Mouse (Mus musculus): ENCODE results near the gene Wfikkn1. TPM values are rescaled to one million over a fixed set of nuclear protein-coding genes. Genes with fewer than 3 reads are reported as not detected.

The Wfikkn1 gene
- polyA plus RNA-seq, 1 experiment from 2014 or later, result 0.42 TPM

- no peak overlapping the region for H3K9ac ChIP-seq (ENCODE audit: low read depth, low read length)
- no peak overlapping the region for H3K4me2 ChIP-seq (ENCODE audit: low read depth, low read length)
- H3K27ac ChIP-seq (replicated peaks; ENCODE audit: low read depth, low read length), result no peak overlapping the region
- H3K4me1 ChIP-seq (ENCODE audit: control insufficient read depth, insufficient read depth, low read length), result peaks cover 20% of the 10 kb centered on the region
- ATAC-seq (ENCODE audit: low read depth) (no peak), DNase-seq (ENCODE audit: low spot score) (no peak)
- no peaks in the 10 kb centered on the region for H3K9me3 ChIP-seq (ENCODE audit: control insufficient read depth, low read length)
- H3K36me3 ChIP-seq (ENCODE audit: control insufficient read depth, insufficient read depth, low read length), result peaks cover 38% of the 10 kb centered on the region
- 81% methylated on average over 14 of the region's 14 CpGs for WGBS
- H3K27me3 ChIP-seq (replicated peaks; ENCODE audit: control insufficient read depth, insufficient read depth, low read length), result no peaks in the 10 kb centered on the region
- no peak overlapping the region for H3K4me3 ChIP-seq (ENCODE audit: low read depth, low read length)
These were observed 41.0 kb downstream of the Wfikkn1 start for GRCm38 (mm10) chr17:25839455-25840235.

- Histone ChIP-seq H3K9ac (ENCODE audit: low read depth, low read length) (no peak overlapping the region), H3K9me3 (ENCODE audit: control insufficient read depth, low read length) (no peaks in the 10 kb centered on the region), H3K36me3 (ENCODE audit: control insufficient read depth, insufficient read depth, low read length) (peaks cover 38% of the 10 kb centered on the region), H3K4me1 (ENCODE audit: control insufficient read depth, insufficient read depth, low read length) (peaks cover 27% of the 10 kb centered on the region), H3K4me2 (ENCODE audit: low read depth, low read length) (no peak overlapping the region), H3K27ac (replicated peaks; ENCODE audit: low read depth, low read length) (no peak overlapping the region), H3K4me3 (ENCODE audit: low read depth, low read length) (no peak overlapping the region), H3K27me3 (replicated peaks; ENCODE audit: control insufficient read depth, insufficient read depth, low read length) (no peaks in the 10 kb centered on the region)
- 87% methylated on average over 4 of the region's 4 CpGs for WGBS
- DNase-seq (ENCODE audit: low spot score) (no peak), ATAC-seq (ENCODE audit: low read depth) (no peak)
These were observed 41.8 kb downstream of the Wfikkn1 start for GRCm38 (mm10) chr17:25838904-25839303.

GRCm38 (mm10) chr17:25837533-25837932 lies 43.1 kb downstream of the Wfikkn1 start:
- Histone ChIP-seq H3K4me3 (ENCODE audit: low read depth, low read length) (peak overlapping the region; percentile 44; the same call in 1 of the 2 replicates), H3K27ac (replicated peaks; ENCODE audit: low read depth, low read length) (no peak overlapping the region; the same call in 1 of the 2 replicates), H3K4me2 (ENCODE audit: low read depth, low read length) (peak overlapping the region; percentile 88), H3K4me1 (ENCODE audit: control insufficient read depth, insufficient read depth, low read length) (peaks cover 20% of the 10 kb centered on the region), H3K36me3 (ENCODE audit: control insufficient read depth, insufficient read depth, low read length) (peaks cover 38% of the 10 kb centered on the region), H3K27me3 (replicated peaks; ENCODE audit: control insufficient read depth, insufficient read depth, low read length) (no peaks in the 10 kb centered on the region), H3K9ac (ENCODE audit: low read depth, low read length) (peak overlapping the region; percentile 67), H3K9me3 (ENCODE audit: control insufficient read depth, low read length) (no peaks in the 10 kb centered on the region)
- WGBS, result 34% methylated on average over 3 of the region's 3 CpGs
- DNase-seq (ENCODE audit: low spot score) (no peak), ATAC-seq (ENCODE audit: low read depth) (no peak)

GRCm38 (mm10) chr17:25837076-25837410 lies 43.6 kb downstream of the Wfikkn1 start, which contains the start of gene Rhbdl1:
Rhbdl1 (minus strand) TSS chr17:25837295.
- H3K4me3 ChIP-seq (ENCODE audit: low read depth, low read length), result peak within 1 kb of the TSS; percentile 44
- H3K4me2 ChIP-seq (ENCODE audit: low read depth, low read length), result peak within 1 kb of the TSS; percentile 88
- WGBS, result under 1% methylated on average over 19 of the region's 29 CpGs
- peak within 1 kb of the TSS; percentile 44 for H3K27ac ChIP-seq (replicated peaks; ENCODE audit: low read depth, low read length)
- no peaks in the 10 kb centered on the region for H3K27me3 ChIP-seq (replicated peaks; ENCODE audit: control insufficient read depth, insufficient read depth, low read length)
- H3K9me3 ChIP-seq (ENCODE audit: control insufficient read depth, low read length), result no peaks in the 10 kb centered on the region
- peak within 1 kb of the TSS; percentile 67 for H3K9ac ChIP-seq (ENCODE audit: low read depth, low read length)
- peaks cover 21% of the 10 kb centered on the region for H3K4me1 ChIP-seq (ENCODE audit: control insufficient read depth, insufficient read depth, low read length)
- H3K36me3 ChIP-seq (ENCODE audit: control insufficient read depth, insufficient read depth, low read length), result peaks cover 34% of the 10 kb centered on the region
- ATAC-seq (ENCODE audit: low read depth) (peak; percentile 20; the same call in 1 of the 2 replicates), DNase-seq (ENCODE audit: low spot score) (peak; percentile 73)

GRCm38 (mm10) chr17:25836397-25837075 lies 44.1 kb downstream of the Wfikkn1 start:
- 26% methylated on average over 12 of the region's 23 CpGs for WGBS
- no peak for DNase-seq (ENCODE audit: low spot score)
- Histone ChIP-seq H3K27me3 (replicated peaks; ENCODE audit: control insufficient read depth, insufficient read depth, low read length) (no peaks in the 10 kb centered on the region), H3K9me3 (ENCODE audit: control insufficient read depth, low read length) (no peaks in the 10 kb centered on the region), H3K4me2 (ENCODE audit: low read depth, low read length) (peak overlapping the region; percentile 88), H3K36me3 (ENCODE audit: control insufficient read depth, insufficient read depth, low read length) (peaks cover 31% of the 10 kb centered on the region), H3K9ac (ENCODE audit: low read depth, low read length) (peak overlapping the region; percentile 67), H3K27ac (replicated peaks; ENCODE audit: low read depth, low read length) (peak overlapping the region; percentile 44), H3K4me3 (ENCODE audit: low read depth, low read length) (peak overlapping the region; percentile 44), H3K4me1 (ENCODE audit: control insufficient read depth, insufficient read depth, low read length) (peaks cover 26% of the 10 kb centered on the region)
- no peak for ATAC-seq (ENCODE audit: low read depth)

- H3K4me3 ChIP-seq (ENCODE audit: low read depth, low read length), result no peak overlapping the region
- DNase-seq (ENCODE audit: low spot score) (no peak), ATAC-seq (ENCODE audit: low read depth) (no peak)
- peaks cover 31% of the 10 kb centered on the region for H3K36me3 ChIP-seq (ENCODE audit: control insufficient read depth, insufficient read depth, low read length)
- H3K27me3 ChIP-seq (replicated peaks; ENCODE audit: control insufficient read depth, insufficient read depth, low read length), result no peaks in the 10 kb centered on the region
- H3K4me2 ChIP-seq (ENCODE audit: low read depth, low read length), result peak overlapping the region; percentile 88; the same call in 1 of the 2 replicates
- no peaks in the 10 kb centered on the region for H3K9me3 ChIP-seq (ENCODE audit: control insufficient read depth, low read length)
- H3K27ac ChIP-seq (replicated peaks; ENCODE audit: low read depth, low read length), result no peak overlapping the region
- H3K9ac ChIP-seq (ENCODE audit: low read depth, low read length), result no peak overlapping the region
- 90% methylated on average over 16 of the region's 16 CpGs for WGBS
- peaks cover 33% of the 10 kb centered on the region for H3K4me1 ChIP-seq (ENCODE audit: control insufficient read depth, insufficient read depth, low read length)
These were observed 44.8 kb downstream of the Wfikkn1 start for GRCm38 (mm10) chr17:25835816-25836215.

GRCm38 (mm10) chr17:25835301-25835700 lies 45.4 kb downstream of the Wfikkn1 start:
- no peak overlapping the region for H3K9ac ChIP-seq (ENCODE audit: low read depth, low read length)
- peak overlapping the region; percentile 86; the same call in 1 of the 2 replicates for H3K4me2 ChIP-seq (ENCODE audit: low read depth, low read length)
- H3K4me3 ChIP-seq (ENCODE audit: low read depth, low read length), result no peak overlapping the region

GRCm38 (mm10) chr17:25834595-25835222 lies 45.9 kb downstream of the Wfikkn1 start:
- Histone ChIP-seq H3K27me3 (replicated peaks; ENCODE audit: control insufficient read depth, insufficient read depth, low read length) (no peaks in the 10 kb centered on the region), H3K4me3 (ENCODE audit: low read depth, low read length) (peak overlapping the region; percentile 87), H3K27ac (replicated peaks; ENCODE audit: low read depth, low read length) (no peak overlapping the region), H3K9ac (ENCODE audit: low read depth, low read length) (peak overlapping the region; percentile 90), H3K4me1 (ENCODE audit: control insufficient read depth, insufficient read depth, low read length) (peaks cover 41% of the 10 kb centered on the region), H3K9me3 (ENCODE audit: control insufficient read depth, low read length) (no peaks in the 10 kb centered on the region), H3K36me3 (ENCODE audit: control insufficient read depth, insufficient read depth, low read length) (peaks cover 31% of the 10 kb centered on the region), H3K4me2 (ENCODE audit: low read depth, low read length) (peak overlapping the region; percentile 86)
- DNase-seq (ENCODE audit: low spot score) (no peak), ATAC-seq (ENCODE audit: low read depth) (no peak)
- 84% methylated on average over 10 of the region's 12 CpGs for WGBS

More at GRCm38 (mm10) chr17:25835301-25835700, 45.4 kb downstream of the Wfikkn1 start:
- peaks cover 38% of the 10 kb centered on the region for H3K4me1 ChIP-seq (ENCODE audit: control insufficient read depth, insufficient read depth, low read length)
- no peaks in the 10 kb centered on the region for H3K27me3 ChIP-seq (replicated peaks; ENCODE audit: control insufficient read depth, insufficient read depth, low read length)
- H3K27ac ChIP-seq (replicated peaks; ENCODE audit: low read depth, low read length), result no peak overlapping the region
- no peaks in the 10 kb centered on the region for H3K9me3 ChIP-seq (ENCODE audit: control insufficient read depth, low read length)
- WGBS, result 90% methylated on average over 7 of the region's 7 CpGs
- no peak for ATAC-seq (ENCODE audit: low read depth)
- H3K36me3 ChIP-seq (ENCODE audit: control insufficient read depth, insufficient read depth, low read length), result peaks cover 31% of the 10 kb centered on the region
- no peak for DNase-seq (ENCODE audit: low spot score)

Data from embryonic facial prominence, embryonic 14.5 days (tissue).